Mouse (Mus musculus): ENCODE measurements around the gene Btbd35f9.
"Not testable (repeated sequence)": the region's sequence is repeated elsewhere in the genome, so short reads cannot be mapped to it uniquely, and the experiment has no call there.

The Btbd35f9 gene

DNA sequence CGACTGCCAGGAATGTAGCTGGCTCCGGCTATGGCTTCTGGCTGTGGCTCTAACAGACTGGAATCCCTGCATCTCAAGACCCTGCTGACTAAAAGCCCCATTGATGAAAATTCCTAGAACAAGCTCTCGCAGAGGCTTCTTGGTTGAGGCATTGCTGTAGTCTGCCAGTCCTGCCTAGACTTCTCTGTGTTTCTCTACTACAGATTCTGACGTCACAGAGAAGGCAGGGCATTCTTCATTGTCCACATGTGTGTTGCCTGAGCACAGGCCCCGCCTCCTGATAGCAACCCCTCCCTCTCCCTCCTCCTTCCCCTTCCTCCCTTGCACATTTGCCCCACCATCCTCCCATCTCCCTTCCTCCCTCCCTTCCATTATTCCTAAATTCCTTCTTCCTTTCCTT is at the start of gene Btbd35f9:
TSS of gene Btbd35f9 (minus strand) at position 101 of the 400 bp plus-strand sequence.
- not testable (repeated sequence) for DNase-seq (ENCODE audit: inconsistent age in 2 of 2, low spot score in 1 of 2)

All from adrenal gland, adult (tissue).